Mouse (Mus musculus) kidney, adult 2 months (tissue): ENCODE measurements around the gene Cgrrf1.

Experiments
- CTCF ChIP-seq: fragments of 200-500 bp; conservative IDR thresholded peaks from 2 replicates; pipeline ENCODE4 v1.5.1; 2011; ENCODE audit warnings: low read depth, mild to moderate bottlenecking, control low read depth, low read length, moderate library complexity, mixed read lengths; ENCODE audit not compliant: insufficient read depth, insufficient read length
- POLR2A ChIP-seq: fragments of 200-500 bp; IDR thresholded peaks from one replicate; pipeline ENCODE4 v1.6.1; 2011; ENCODE audit warnings: low read depth, low read length, control low read depth

GRCm38 (mm10) chr14:46898626-46899025 is 66.7 kb downstream of the Cgrrf1 start:
- TF ChIP-seq POLR2A: no peak
- TF ChIP-seq CTCF: no peak
